Mouse (Mus musculus): ENCODE results near the gene Dnajb2. TPM values are rescaled to one million over a fixed set of nuclear protein-coding genes. Genes with fewer than 3 reads are reported as not detected.

Dnajb2 gene
- polyA plus RNA-seq, 1 experiment from 2014 or later, result 31.0 TPM

- peak within 1 kb of the TSS; percentile 98 for H3K27ac ChIP-seq (ENCODE audit: low read depth)
- TF ChIP-seq EP300 (IDR thresholded peaks at IDR 0.05; ENCODE audit: low read depth) (peak; percentile 67), CTCF (IDR thresholded peaks at IDR 0.05; ENCODE audit: low read depth) (peak; percentile 19; the same call in 1 of the 2 replicates)
- H3K4me3 ChIP-seq (ENCODE audit: low read depth, low read length), result peak within 1 kb of the TSS; percentile 99
- DNase-seq, result peak; percentile 94
- H3K9ac ChIP-seq (replicated peaks), result peak within 1 kb of the TSS; percentile 98
- H3K4me1 ChIP-seq (ENCODE audit: insufficient read depth), result peaks cover 29% of the 10 kb centered on the region
- ATAC-seq, result peak; percentile 97
- no peaks in the 10 kb centered on the region for H3K27me3 ChIP-seq (ENCODE audit: insufficient read depth, low read length)
- no peaks in the 10 kb centered on the region for H3K9me3 ChIP-seq (ENCODE audit: low read length)
- peaks cover 40% of the 10 kb centered on the region for H3K36me3 ChIP-seq (replicated peaks; ENCODE audit: insufficient read depth, low read length)
- under 1% methylated on average over 44 of the region's 56 CpGs for WGBS (ENCODE audit: insufficient replicate concordance)
- H3K4me2 ChIP-seq (ENCODE audit: low read depth, low read length), result peak within 1 kb of the TSS; percentile 96
Measured at GRCm38 (mm10) chr1:75191622-75192402, 44.4 kb upstream of the Dnajb2 start, which contains the start of the genes Ankzf1 and Atg9a. TSS of gene Ankzf1 (plus strand) at chr1:75192151. TSS of gene Atg9a (minus strand) at chr1:75192196.

DNA sequence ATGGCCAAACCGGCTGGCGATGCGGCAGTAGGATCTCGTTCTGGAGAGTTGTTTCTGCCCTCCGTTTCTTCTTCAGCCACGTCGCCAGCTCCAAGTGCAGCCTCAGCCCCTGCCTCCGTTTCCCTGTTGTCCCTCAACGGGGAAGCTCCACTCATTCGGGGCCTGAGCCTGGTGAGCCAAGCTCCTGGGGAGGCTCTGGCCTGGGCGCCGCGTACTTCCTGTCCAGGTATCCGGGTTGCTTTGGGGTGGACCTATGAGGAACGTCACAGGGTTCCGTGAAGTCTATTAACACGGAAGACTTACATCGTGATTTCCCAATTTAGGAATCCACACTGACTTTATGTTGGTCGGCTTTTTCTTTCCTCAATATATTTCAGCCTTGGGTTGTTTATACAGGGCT, 43.8 kb upstream of the Dnajb2 start:
- H3K27me3 ChIP-seq (ENCODE audit: insufficient read depth, low read length), result no peaks in the 10 kb centered on the region
- peaks cover 28% of the 10 kb centered on the region for H3K4me1 ChIP-seq (ENCODE audit: insufficient read depth)
- TF ChIP-seq EP300 (IDR thresholded peaks at IDR 0.05; ENCODE audit: low read depth) (no peak), CTCF (IDR thresholded peaks at IDR 0.05; ENCODE audit: low read depth) (no peak)
- peak overlapping the region; percentile 98 for H3K27ac ChIP-seq (ENCODE audit: low read depth)
- H3K9ac ChIP-seq (replicated peaks), result peak overlapping the region; percentile 86
- peak; percentile 71 for DNase-seq
- peak; percentile 57 for ATAC-seq
- H3K4me2 ChIP-seq (ENCODE audit: low read depth, low read length), result peak overlapping the region; percentile 89
- H3K9me3 ChIP-seq (ENCODE audit: low read length), result no peaks in the 10 kb centered on the region
- under 1% methylated on average over 19 of the region's 19 CpGs for WGBS (ENCODE audit: insufficient replicate concordance)
- peak overlapping the region; percentile 99 for H3K4me3 ChIP-seq (ENCODE audit: low read depth, low read length)
- peaks cover 39% of the 10 kb centered on the region for H3K36me3 ChIP-seq (replicated peaks; ENCODE audit: insufficient read depth, low read length)

DNA sequence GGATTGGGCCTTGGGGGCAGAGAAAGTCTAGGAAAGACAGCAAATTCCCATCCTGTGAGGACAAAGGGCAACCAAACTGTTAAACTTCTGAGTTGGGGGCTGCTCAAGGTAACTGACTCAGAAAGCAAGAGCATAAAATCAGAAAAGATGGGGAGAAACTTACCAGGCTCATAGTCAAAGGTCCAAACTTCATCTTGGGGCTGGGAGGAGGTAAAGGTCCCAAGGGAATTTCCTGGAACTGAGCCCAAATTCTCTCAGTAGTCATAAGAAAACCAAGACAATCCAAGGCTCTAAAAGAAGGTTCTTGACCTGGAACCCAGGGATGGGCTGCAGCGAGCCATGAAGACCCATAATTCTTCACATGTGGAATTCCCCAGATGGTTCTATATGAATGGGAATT, 35.0 kb upstream of the Dnajb2 start:
- no peak overlapping the region for H3K27ac ChIP-seq (ENCODE audit: low read depth)
- ATAC-seq, result no peak

GRCm38 (mm10) chr1:75208967-75209678, 27.1 kb upstream of the Dnajb2 start:
- peaks cover 45% of the 10 kb centered on the region for H3K4me1 ChIP-seq (ENCODE audit: insufficient read depth)
- no peaks in the 10 kb centered on the region for H3K9me3 ChIP-seq (ENCODE audit: low read length)
- peak overlapping the region; percentile 82 for H3K4me3 ChIP-seq (ENCODE audit: low read depth, low read length)
- peak overlapping the region; percentile 100 for H3K4me2 ChIP-seq (ENCODE audit: low read depth, low read length)
- TF ChIP-seq CTCF (IDR thresholded peaks at IDR 0.05; ENCODE audit: low read depth) (no peak), EP300 (IDR thresholded peaks at IDR 0.05; ENCODE audit: low read depth) (no peak)
- H3K36me3 ChIP-seq (replicated peaks; ENCODE audit: insufficient read depth, low read length), result peaks cover 21% of the 10 kb centered on the region
- DNase-seq (no peak), ATAC-seq (no peak)
- peak overlapping the region; percentile 63 for H3K9ac ChIP-seq (replicated peaks)
- no peaks in the 10 kb centered on the region for H3K27me3 ChIP-seq (ENCODE audit: insufficient read depth, low read length)
- WGBS (ENCODE audit: insufficient replicate concordance), result 13% methylated on average over 34 of the region's 34 CpGs
- peak overlapping the region; percentile 42 for H3K27ac ChIP-seq (ENCODE audit: low read depth)

More for the DNA sequence above, 35.0 kb upstream of the Dnajb2 start:
- Histone ChIP-seq H3K4me2 (ENCODE audit: low read depth, low read length) (no peak overlapping the region), H3K4me1 (ENCODE audit: insufficient read depth) (no peaks in the 10 kb centered on the region), H3K36me3 (replicated peaks; ENCODE audit: insufficient read depth, low read length) (peaks cover 35% of the 10 kb centered on the region), H3K9ac (replicated peaks) (no peak overlapping the region), H3K4me3 (ENCODE audit: low read depth, low read length) (no peak overlapping the region), H3K27me3 (ENCODE audit: insufficient read depth, low read length) (no peaks in the 10 kb centered on the region), H3K9me3 (ENCODE audit: low read length) (no peaks in the 10 kb centered on the region)
- TF ChIP-seq CTCF (IDR thresholded peaks at IDR 0.05; ENCODE audit: low read depth) (no peak), EP300 (IDR thresholded peaks at IDR 0.05; ENCODE audit: low read depth) (no peak)
- WGBS (ENCODE audit: insufficient replicate concordance), result 82% methylated on average over 1 of the region's 1 CpGs
- DNase-seq, result no peak

DNA sequence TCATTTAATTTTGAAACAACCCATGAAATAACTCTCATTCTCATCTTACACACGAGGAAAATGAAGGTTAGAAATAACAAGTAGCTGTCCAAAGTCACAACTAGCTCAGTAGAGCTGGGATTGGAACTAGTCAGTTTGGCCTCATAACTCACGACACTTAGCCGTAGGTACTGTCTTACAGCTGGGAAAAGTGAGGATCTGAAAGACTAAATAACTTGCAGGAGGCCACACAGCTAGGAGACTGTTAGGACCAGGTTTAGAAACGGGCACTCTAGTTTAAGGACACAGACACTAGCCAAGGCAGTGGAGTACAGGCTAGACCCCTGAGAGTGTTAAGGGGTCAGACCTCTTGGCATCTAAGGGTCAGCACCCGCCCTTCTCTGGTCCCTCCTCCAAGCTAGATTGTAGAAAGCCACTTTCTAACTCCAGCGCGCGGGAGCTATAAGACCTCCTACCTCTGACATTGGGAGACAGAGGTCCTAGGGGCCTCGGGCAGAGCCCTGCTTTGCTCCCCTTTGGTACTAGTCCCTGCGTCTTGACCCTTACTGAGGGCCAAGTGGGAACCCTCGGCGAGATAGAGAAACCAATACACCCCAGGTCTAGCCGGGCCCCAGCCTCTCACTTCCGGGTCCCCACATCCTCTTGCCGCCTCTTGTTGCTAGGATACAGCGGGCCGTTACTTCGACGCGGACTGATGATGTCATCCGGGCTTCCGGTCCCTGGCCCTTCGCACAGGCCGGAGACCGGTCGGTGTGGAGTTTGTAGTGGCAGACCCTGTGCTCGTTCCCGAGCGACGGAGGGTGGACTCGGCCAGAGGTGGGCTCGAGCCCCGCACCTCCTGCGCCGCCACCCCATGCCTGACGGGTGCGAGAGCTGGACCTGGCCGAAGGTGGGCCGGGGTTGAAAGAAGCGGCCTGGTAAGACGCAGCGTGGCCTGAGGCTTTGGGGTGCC, 25.8 kb upstream of the Dnajb2 start, which contains the start of the genes Glb1l and Stk16:
Glb1l (minus strand) TSS at position 678 of the 952 bp plus-strand sequence.
Stk16 (plus strand) TSS at position 703 of the 952 bp plus-strand sequence.
- Histone ChIP-seq H3K27ac (ENCODE audit: low read depth) (peak within 1 kb of the TSS; percentile 95), H3K27me3 (ENCODE audit: insufficient read depth, low read length) (no peaks in the 10 kb centered on the region), H3K36me3 (replicated peaks; ENCODE audit: insufficient read depth, low read length) (peaks cover 34% of the 10 kb centered on the region), H3K4me2 (ENCODE audit: low read depth, low read length) (peak within 1 kb of the TSS; percentile 100), H3K4me1 (ENCODE audit: insufficient read depth) (peaks cover 56% of the 10 kb centered on the region), H3K9me3 (ENCODE audit: low read length) (no peaks in the 10 kb centered on the region), H3K4me3 (ENCODE audit: low read depth, low read length) (peak within 1 kb of the TSS; percentile 82), H3K9ac (replicated peaks) (peak within 1 kb of the TSS; percentile 85)
- ATAC-seq (peak; percentile 84), DNase-seq (peak; percentile 97)
- no peak for TF ChIP-seq CTCF (IDR thresholded peaks at IDR 0.05; ENCODE audit: low read depth)
- TF ChIP-seq EP300 (IDR thresholded peaks at IDR 0.05; ENCODE audit: low read depth), result peak; percentile 72; the same call in 1 of the 2 replicates
- WGBS (ENCODE audit: insufficient replicate concordance), result 3% methylated on average over 42 of the region's 42 CpGs

All from liver, postnatal 0 days (tissue).